Mouse (Mus musculus) MEL (cell line): ENCODE measurements around the gene Xntrpc.

Experiments used
- CHD2 ChIP-seq: IDR thresholded peaks from 2 replicates; pipeline ENCODE4 v1.6.1; 2011; ENCODE audit warnings: low read length, improper control_type of control experiment
- CTCF ChIP-seq, 3 experiments: IDR thresholded peaks in 2 of 3; conservative IDR thresholded peaks in 1 of 3; 2 replicates each; pipeline ENCODE4 v1.5.1; 2011 to 2012; ENCODE audit warnings: low read length in 3 of 3, low read depth in 2 of 3, mild to moderate bottlenecking in 2 of 3, improper control_type of control experiment in 1 of 3, inconsistent platforms in 1 of 3, mixed read lengths in 1 of 3, moderate library complexity in 1 of 3; ENCODE audit not compliant: control insufficient read depth in 1 of 3, insufficient read depth in 1 of 3, poor library complexity in 1 of 3, severe bottlenecking in 1 of 3
- EP300 ChIP-seq, 2 experiments: IDR thresholded peaks; 2 replicates each; pipeline ENCODE4 v1.6.1; 2011; ENCODE audit warnings: improper control_type of control experiment in 2 of 2, low read length in 2 of 2, low read depth in 1 of 2, mild to moderate bottlenecking in 1 of 2
- GABPA ChIP-seq: IDR thresholded peaks from 2 replicates; pipeline ENCODE4 v1.6.1; 2012; ENCODE audit warnings: low read depth, mild to moderate bottlenecking, inconsistent platforms, low read length, improper control_type of control experiment, moderate library complexity
- MYB ChIP-seq: IDR thresholded peaks from 2 replicates; pipeline ENCODE4 v1.6.1; 2011; ENCODE audit warnings: mild to moderate bottlenecking, low read depth, low read length, improper control_type of control experiment

GRCm38 (mm10) chr7:102018034-102018433 is 47.5 kb upstream of the Xntrpc start:
- no peak for TF ChIP-seq EP300 (IDR thresholded peaks at IDR 0.05; ENCODE audit: low read depth in 1 of 2, low read length in 2 of 2)
- TF ChIP-seq CHD2, result no peak
- TF ChIP-seq CTCF (IDR thresholded peaks at IDR 0.05 in 2 of 3, conservative IDR thresholded peaks at IDR 0.05 in 1 of 3; ENCODE audit: control insufficient read depth in 1 of 3, insufficient read depth in 1 of 3, low read depth in 2 of 3, low read length in 3 of 3, poor library complexity in 1 of 3, severe bottlenecking in 1 of 3), result no peak
- TF ChIP-seq GABPA, result no peak
- no peak for TF ChIP-seq MYB
